9 mouse cellular contexts compared by ENCODE assay signal in genomic region chr9:110684100-110684831, GRCm38 (mm10). TPM values are rescaled to one million over a fixed set of nuclear protein-coding genes. Genes with fewer than 3 reads are reported as not detected.
DNase-seq lines count a peak whose midpoint lies in the region; ATAC-seq and TF ChIP-seq lines count a peak whose summit lies in the region.
"Had no signal": no experiment of that assay in that cellular context is flagged by ENCODE, and none has a peak within 500 bp of the region (broad histone marks: within the 10 kb centered on the region; RNA-seq: fewer than 3 reads in every experiment).

No protein-coding gene starts in this region.

- H3K79me2 ChIP-seq in liver, adult 2 months (ENCODE audit: control insufficient read depth, insufficient read depth, low read length) = peaks cover 38% of the 10 kb centered on the region

- peak overlapping the region; percentile 50 for H3K4me2 ChIP-seq in heart, embryonic 12.5 days
- no peak overlapping the region; the same call in 1 of the 2 replicates for H3K4me2 ChIP-seq in kidney, embryonic 16.5 days (replicated peaks; ENCODE audit: low read depth, low read length)

- TF ChIP-seq CTCF in liver, adult 2 months (IDR thresholded peaks at IDR 0.05; ENCODE audit: low read depth, low read length) = no peak

- no peaks in the 10 kb centered on the region for H3K27me3 ChIP-seq in liver, adult 2 months (ENCODE audit: control insufficient read depth, insufficient read depth, low read length)
- no peaks in the 10 kb centered on the region for H3K27me3 ChIP-seq in heart, embryonic 12.5 days (replicated peaks)
- no peaks in the 10 kb centered on the region for H3K27me3 ChIP-seq in kidney, embryonic 16.5 days (ENCODE audit: insufficient read depth, low read length)

- no peak overlapping the region for H3K27ac ChIP-seq in liver, adult 2 months (replicated peaks; ENCODE audit: insufficient read depth, low read depth, low read length)
- H3K27ac ChIP-seq in heart, embryonic 12.5 days (ENCODE audit: poor library complexity, severe bottlenecking) = peak overlapping the region; percentile 94
- peak overlapping the region; percentile 98 for H3K27ac ChIP-seq in kidney, embryonic 16.5 days (ENCODE audit: low read length)
- H3K27ac ChIP-seq: liver, embryonic 14.5 days had no signal

- no peak for TF ChIP-seq POLR2A in liver, adult 2 months (IDR thresholded peaks at IDR 0.05; ENCODE audit: extremely low read depth, insufficient read depth, low read length)

- ATAC-seq in heart, embryonic 12.5 days (ENCODE audit: insufficient number of reproducible peaks, low FRiP score) = peak; percentile 73
- peak; percentile 65 for ATAC-seq in kidney, embryonic 16.5 days (ENCODE audit: low FRiP score, low TSS enrichment)
- ATAC-seq in erythroblast, adult 5-6 weeks (replicated peaks; ENCODE audit: low FRiP score, poor library complexity, severe bottlenecking) = no peak

- peaks cover 26% of the 10 kb centered on the region for H3K4me1 ChIP-seq in liver, adult 2 months (ENCODE audit: control insufficient read depth, insufficient read depth, low read length)
- H3K4me1 ChIP-seq in heart, embryonic 12.5 days (replicated peaks) = peaks cover 61% of the 10 kb centered on the region
- H3K4me1 ChIP-seq in kidney, embryonic 16.5 days (ENCODE audit: insufficient read depth, low read length) = peaks cover 57% of the 10 kb centered on the region

- 49% methylated on average over 6 of the region's 6 CpGs for WGBS in liver, adult 2 months
- 28% methylated on average over 6 of the region's 6 CpGs for WGBS in heart, embryonic 12.5 days
- WGBS in kidney, embryonic 16.5 days = 77% methylated on average over 6 of the region's 6 CpGs

- no peak overlapping the region for H3K4me3 ChIP-seq in liver, adult 2 months (ENCODE audit: insufficient read depth, low read depth, low read length)
- H3K4me3 ChIP-seq in heart, embryonic 12.5 days = no peak overlapping the region
- H3K4me3 ChIP-seq in kidney, embryonic 16.5 days (ENCODE audit: low read length) = no peak overlapping the region

- no peak overlapping the region for H3K9ac ChIP-seq in liver, adult 2 months (ENCODE audit: low read depth, low read length)
- peak overlapping the region; percentile 55 for H3K9ac ChIP-seq in heart, embryonic 12.5 days
- peak overlapping the region; percentile 54 for H3K9ac ChIP-seq in kidney, embryonic 16.5 days (replicated peaks; ENCODE audit: low read length)
- H3K9ac ChIP-seq: liver, embryonic 14.5 days had no signal

- H3K36me3 ChIP-seq in liver, adult 2 months (ENCODE audit: control insufficient read depth, insufficient read depth, low read length) = no peaks in the 10 kb centered on the region
- H3K36me3 ChIP-seq in heart, embryonic 12.5 days = peaks cover 5% of the 10 kb centered on the region; the same call in 1 of the 2 replicates
- no peaks in the 10 kb centered on the region for H3K36me3 ChIP-seq in kidney, embryonic 16.5 days (ENCODE audit: insufficient read depth, low read length)

- DNase-seq in liver, adult 2 months (ENCODE audit: extremely low read depth, low read depth, low spot score) = peak; percentile 65
- DNase-seq in liver = no peak
- DNase-seq in cerebellum, adult 9-11 months = peak; percentile 92
- peak; percentile 92 to 94 for DNase-seq in lung, adult 18-20 months
- peak; percentile 76 for DNase-seq in right cerebral cortex, adult 18-20 months

- no peaks in the 10 kb centered on the region for H3K9me3 ChIP-seq in heart, embryonic 12.5 days (replicated peaks)
- no peaks in the 10 kb centered on the region for H3K9me3 ChIP-seq in kidney, embryonic 16.5 days (ENCODE audit: low read length)

RNA-seq across cellular contexts. Expression of gene Ccdc12, which starts 28.0 kb away (rescaled TPM):
- total RNA-seq in liver, adult 2 months (2014; rRNA removed) = 28.7 and 29.9 TPM in 2 replicates
- 48.7 and 51.4 TPM in 2 replicates for polyA plus RNA-seq in liver, adult 2 months (2012; rRNA removed)
- 120 and 123 TPM in 2 replicates for polyA plus RNA-seq in heart, embryonic 12.5 days (2016; fragmentation: Nextera tagmentation; extraction: Ambion mirVana)
- 154 and 155 TPM in 2 replicates for polyA plus RNA-seq in kidney, embryonic 16.5 days (2015; fragmentation: Nextera tagmentation; extraction: Ambion mirVana)
- 14.0 and 58.5 TPM in 2 replicates for total RNA-seq in erythroblast, adult 5-6 weeks (2015; ENCODE audit: low replicate concordance)
- total RNA-seq in erythroblast, adult 5-6 weeks (2017; ENCODE audit: low replicate concordance) = 20.8 and 29.3 TPM in 2 replicates

RNA-seq across cellular contexts. Expression of gene Nbeal2, which starts 30.3 kb away (rescaled TPM):
- 2.1 and 4.6 TPM in 2 replicates for total RNA-seq in liver, adult 2 months (2014; rRNA removed)
- polyA plus RNA-seq in liver, adult 2 months (2012; rRNA removed) = 11.6 and 12.7 TPM in 2 replicates
- polyA plus RNA-seq in heart, embryonic 12.5 days (2016; fragmentation: Nextera tagmentation; extraction: Ambion mirVana) = 1.9 and 2.4 TPM in 2 replicates
- 4.8 and 5.0 TPM in 2 replicates for polyA plus RNA-seq in kidney, embryonic 16.5 days (2015; fragmentation: Nextera tagmentation; extraction: Ambion mirVana)
- 6.9 and 15.6 TPM in 2 replicates for total RNA-seq in erythroblast, adult 5-6 weeks (2015; ENCODE audit: low replicate concordance)
- 12.0 and 12.4 TPM in 2 replicates for total RNA-seq in erythroblast, adult 5-6 weeks (2017; ENCODE audit: low replicate concordance)

RNA-seq across cellular contexts. Expression of gene Myl3, which starts 57.4 kb away (rescaled TPM):
- total RNA-seq in liver, adult 2 months (2014; rRNA removed) = 0.55 and 0.94 TPM in 2 replicates
- polyA plus RNA-seq in liver, adult 2 months (2012; rRNA removed) = 0.25 TPM in 1 of 2 replicates, not detected in the other
- polyA plus RNA-seq in heart, embryonic 12.5 days (2016; fragmentation: Nextera tagmentation; extraction: Ambion mirVana) = 3,437 and 3,612 TPM in 2 replicates
- 1.5 and 3.6 TPM in 2 replicates for polyA plus RNA-seq in kidney, embryonic 16.5 days (2015; fragmentation: Nextera tagmentation; extraction: Ambion mirVana)
- not detected in 2 replicates for total RNA-seq in erythroblast, adult 5-6 weeks (2015; ENCODE audit: low replicate concordance)
- total RNA-seq in erythroblast, adult 5-6 weeks (2017; ENCODE audit: low replicate concordance) = not detected in 2 replicates

Comparison
In these comparisons a context has a peak if more than half of its experiments do, and no peak if none do; other contexts are left out.
1. RNA of gene Myl3, which starts 57.4 kb away (polyA plus RNA-seq): 3,437 to 3,612 TPM in heart, embryonic 12.5 days; 1.5 to 3.6 TPM in kidney, embryonic 16.5 days and 0.25 TPM in liver, adult 2 months; every median in the first group is over 100 times any median in the second.